Mouse (Mus musculus): ENCODE data around the gene Aig1. TPM values are rescaled to one million over a fixed set of nuclear protein-coding genes. Genes with fewer than 3 reads are reported as not detected.
A peak's percentile ranks its signal among the peaks of the same experiment; 100 is the strongest.

Aig1 gene
- polyA plus RNA-seq, 1 experiment = 11.3 TPM

GRCm38 (mm10) chr10:13843746-13844145, 25.0 kb downstream of the Aig1 start:
- TF ChIP-seq CEBPB (IDR thresholded peaks at IDR 0.05; ENCODE audit: low read depth) (no peak), CTCF (IDR thresholded peaks at IDR 0.05; ENCODE audit: control insufficient read depth, insufficient read depth, insufficient read length) (no peak), USF1 (IDR thresholded peaks at IDR 0.05; ENCODE audit: low read depth) (no peak), MYOG (IDR thresholded peaks at IDR 0.05; ENCODE audit: control insufficient read depth, extremely low read depth, insufficient read length) (no peak), FOSL1 (IDR thresholded peaks at IDR 0.05; ENCODE audit: insufficient read depth, low read length, poor library complexity, severe bottlenecking) (no peak), MYOD1 (IDR thresholded peaks at IDR 0.05; ENCODE audit: control insufficient read depth, insufficient read length, low read depth) (no peak), MAX (IDR thresholded peaks at IDR 0.05) (no peak)
- Histone ChIP-seq H3K4me3 (ENCODE audit: insufficient read depth, poor library complexity, severe bottlenecking) (no peak overlapping the region), H3ac (ENCODE audit: control insufficient read depth, insufficient read length, low read depth) (no peak overlapping the region), H3K79me3 (ENCODE audit: low read depth) (no peaks in the 10 kb centered on the region), H3K27me3 (ENCODE audit: control insufficient read depth, insufficient read depth, insufficient read length) (no peaks in the 10 kb centered on the region), H3K36me3 (ENCODE audit: control insufficient read depth, insufficient read depth) (no peaks in the 10 kb centered on the region), H3K79me2 (ENCODE audit: control insufficient read depth, insufficient read depth) (no peaks in the 10 kb centered on the region)

- TF ChIP-seq MYOD1 (IDR thresholded peaks at IDR 0.05; ENCODE audit: control insufficient read depth, insufficient read length, low read depth) (peak; percentile 88), CTCF (IDR thresholded peaks at IDR 0.05; ENCODE audit: control insufficient read depth, insufficient read depth, insufficient read length) (no peak)
- Histone ChIP-seq H3K36me3 (ENCODE audit: control insufficient read depth, insufficient read depth) (no peaks in the 10 kb centered on the region), H3K79me3 (ENCODE audit: low read depth) (no peaks in the 10 kb centered on the region), H3K79me2 (ENCODE audit: control insufficient read depth, insufficient read depth) (no peaks in the 10 kb centered on the region), H3K27me3 (ENCODE audit: control insufficient read depth, insufficient read depth, insufficient read length) (no peaks in the 10 kb centered on the region), H3K4me3 (ENCODE audit: insufficient read depth, poor library complexity, severe bottlenecking) (no peak overlapping the region), H3ac (ENCODE audit: control insufficient read depth, insufficient read length, low read depth) (no peak overlapping the region)
Measured at GRCm38 (mm10) chr10:13842855-13843254, 25.9 kb downstream of the Aig1 start.

- Histone ChIP-seq H3ac (ENCODE audit: control insufficient read depth, insufficient read length, low read depth) (no peak overlapping the region), H3K4me3 (ENCODE audit: insufficient read depth, poor library complexity, severe bottlenecking) (no peak overlapping the region), H3K36me3 (ENCODE audit: control insufficient read depth, insufficient read depth) (no peaks in the 10 kb centered on the region)
Measured at GRCm38 (mm10) chr10:13838511-13839126, 30.2 kb downstream of the Aig1 start.

GRCm38 (mm10) chr10:13837709-13838456, 30.9 kb downstream of the Aig1 start:
- Histone ChIP-seq H3K79me2 (ENCODE audit: control insufficient read depth, insufficient read depth) (no peaks in the 10 kb centered on the region), H3K79me3 (ENCODE audit: low read depth) (no peaks in the 10 kb centered on the region), H3K36me3 (ENCODE audit: control insufficient read depth, insufficient read depth) (no peaks in the 10 kb centered on the region), H3ac (ENCODE audit: control insufficient read depth, insufficient read length, low read depth) (no peak overlapping the region), H3K27me3 (ENCODE audit: control insufficient read depth, insufficient read depth, insufficient read length) (no peaks in the 10 kb centered on the region), H3K4me3 (ENCODE audit: insufficient read depth, poor library complexity, severe bottlenecking) (no peak overlapping the region)
- TF ChIP-seq FOSL1 (IDR thresholded peaks at IDR 0.05; ENCODE audit: insufficient read depth, low read length, poor library complexity, severe bottlenecking) = no peak
- TF ChIP-seq USF1 (IDR thresholded peaks at IDR 0.05; ENCODE audit: low read depth) = no peak
- no peak for TF ChIP-seq MYOG (IDR thresholded peaks at IDR 0.05; ENCODE audit: control insufficient read depth, extremely low read depth, insufficient read length)
- no peak for TF ChIP-seq CEBPB (IDR thresholded peaks at IDR 0.05; ENCODE audit: low read depth)
- no peak for TF ChIP-seq CTCF (IDR thresholded peaks at IDR 0.05; ENCODE audit: control insufficient read depth, insufficient read depth, insufficient read length)
- no peak for TF ChIP-seq MAX (IDR thresholded peaks at IDR 0.05)
- no peak for TF ChIP-seq MYOD1 (IDR thresholded peaks at IDR 0.05; ENCODE audit: control insufficient read depth, insufficient read length, low read depth)

More at GRCm38 (mm10) chr10:13838511-13839126, 30.2 kb downstream of the Aig1 start:
- H3K79me3 ChIP-seq (ENCODE audit: low read depth) = no peaks in the 10 kb centered on the region
- H3K79me2 ChIP-seq (ENCODE audit: control insufficient read depth, insufficient read depth) = no peaks in the 10 kb centered on the region
- TF ChIP-seq MAX (IDR thresholded peaks at IDR 0.05) (no peak), CTCF (IDR thresholded peaks at IDR 0.05; ENCODE audit: control insufficient read depth, insufficient read depth, insufficient read length) (no peak), USF1 (IDR thresholded peaks at IDR 0.05; ENCODE audit: low read depth) (no peak), CEBPB (IDR thresholded peaks at IDR 0.05; ENCODE audit: low read depth) (no peak), FOSL1 (IDR thresholded peaks at IDR 0.05; ENCODE audit: insufficient read depth, low read length, poor library complexity, severe bottlenecking) (no peak), MYOD1 (IDR thresholded peaks at IDR 0.05; ENCODE audit: control insufficient read depth, insufficient read length, low read depth) (no peak), MYOG (IDR thresholded peaks at IDR 0.05; ENCODE audit: control insufficient read depth, extremely low read depth, insufficient read length) (no peak)
- H3K27me3 ChIP-seq (ENCODE audit: control insufficient read depth, insufficient read depth, insufficient read length) = no peaks in the 10 kb centered on the region

- no peak overlapping the region for H3ac ChIP-seq (ENCODE audit: control insufficient read depth, insufficient read length, low read depth)
- no peak overlapping the region for H3K4me3 ChIP-seq (ENCODE audit: insufficient read depth, poor library complexity, severe bottlenecking)
Measured at GRCm38 (mm10) chr10:13836956-13837355, 31.8 kb downstream of the Aig1 start.

More at GRCm38 (mm10) chr10:13836956-13837355, 31.8 kb downstream of the Aig1 start:
- H3K27me3 ChIP-seq (ENCODE audit: control insufficient read depth, insufficient read depth, insufficient read length) = no peaks in the 10 kb centered on the region
- no peaks in the 10 kb centered on the region for H3K36me3 ChIP-seq (ENCODE audit: control insufficient read depth, insufficient read depth)
- H3K79me2 ChIP-seq (ENCODE audit: control insufficient read depth, insufficient read depth) = no peaks in the 10 kb centered on the region
- no peaks in the 10 kb centered on the region for H3K79me3 ChIP-seq (ENCODE audit: low read depth)
- TF ChIP-seq USF1 (IDR thresholded peaks at IDR 0.05; ENCODE audit: low read depth) (no peak), CEBPB (IDR thresholded peaks at IDR 0.05; ENCODE audit: low read depth) (no peak), CTCF (IDR thresholded peaks at IDR 0.05; ENCODE audit: control insufficient read depth, insufficient read depth, insufficient read length) (no peak), MAX (IDR thresholded peaks at IDR 0.05) (no peak), MYOD1 (IDR thresholded peaks at IDR 0.05; ENCODE audit: control insufficient read depth, insufficient read length, low read depth) (no peak), MYOG (IDR thresholded peaks at IDR 0.05; ENCODE audit: control insufficient read depth, extremely low read depth, insufficient read length) (no peak), FOSL1 (IDR thresholded peaks at IDR 0.05; ENCODE audit: insufficient read depth, low read length, poor library complexity, severe bottlenecking) (no peak)
